Mouse (Mus musculus) frontal cortex, postnatal 36 days (tissue): ENCODE results near the gene Ndufb4.

Source experiments
- DNase-seq, 2 experiments: peaks; one replicate each; pipeline ENCODE4 v3.0.0; 2022; ENCODE audit warnings: low spot score in 2 of 2

The Ndufb4 gene

GRCm38 (mm10) chr16:37635095-37635494 is 19.2 kb downstream of the Ndufb4 start:
- DNase-seq: no peak

- DNase-seq: no peak
Measured at GRCm38 (mm10) chr16:37634578-37634977, 19.7 kb downstream of the Ndufb4 start.

- no peak for DNase-seq
Measured at GRCm38 (mm10) chr16:37629011-37629410, 25.2 kb downstream of the Ndufb4 start.

- DNase-seq: no peak
Measured at GRCm38 (mm10) chr16:37628336-37628735, 25.9 kb downstream of the Ndufb4 start.

- DNase-seq: no peak
Measured at GRCm38 (mm10) chr16:37626388-37626949, 27.8 kb downstream of the Ndufb4 start.

GRCm38 (mm10) chr16:37622919-37623318 is 31.3 kb downstream of the Ndufb4 start:
- no peak for DNase-seq

- DNase-seq: no peak
Measured at GRCm38 (mm10) chr16:37622403-37622802, 31.9 kb downstream of the Ndufb4 start.

GRCm38 (mm10) chr16:37617695-37618094 is 36.6 kb downstream of the Ndufb4 start:
- DNase-seq: peak; percentile 63 to 79

GRCm38 (mm10) chr16:37616104-37616503 is 38.1 kb downstream of the Ndufb4 start:
- DNase-seq: no peak

- DNase-seq: no peak
Measured at GRCm38 (mm10) chr16:37615429-37615828, 38.8 kb downstream of the Ndufb4 start.

- no peak for DNase-seq
Measured at GRCm38 (mm10) chr16:37614540-37614939, 39.7 kb downstream of the Ndufb4 start.

- DNase-seq: peak in 1 of 2 experiments; percentile 55
Measured at GRCm38 (mm10) chr16:37612013-37612412, 42.2 kb downstream of the Ndufb4 start.

GRCm38 (mm10) chr16:37611072-37611471 is 43.2 kb downstream of the Ndufb4 start:
- no peak for DNase-seq

- DNase-seq: peak; percentile 60 to 76
Measured at GRCm38 (mm10) chr16:37610333-37610732, 43.9 kb downstream of the Ndufb4 start.

GRCm38 (mm10) chr16:37604243-37604642 is 50.0 kb downstream of the Ndufb4 start:
- no peak for DNase-seq

GRCm38 (mm10) chr16:37603431-37603830 is 50.8 kb downstream of the Ndufb4 start:
- no peak for DNase-seq

GRCm38 (mm10) chr16:37599326-37599725 is 54.9 kb downstream of the Ndufb4 start:
- no peak for DNase-seq

GRCm38 (mm10) chr16:37598463-37598862 is 55.8 kb downstream of the Ndufb4 start:
- no peak for DNase-seq

GRCm38 (mm10) chr16:37597412-37597811 is 56.8 kb downstream of the Ndufb4 start:
- no peak for DNase-seq
